Mouse (Mus musculus): Measurements from ENCODE around the gene Tprn. TPM values are rescaled to one million over a fixed set of nuclear protein-coding genes. Genes with fewer than 3 reads are reported as not detected.
A peak's percentile ranks its signal among the peaks of the same experiment; 100 is the strongest.
"Not testable (repeated sequence)": the region's sequence is repeated elsewhere in the genome, so short reads cannot be mapped to it uniquely, and the experiment has no call there.

The Tprn gene
- polyA plus RNA-seq, 2 experiments from 2014 or later = 1.8 to 3.8 TPM

DNA sequence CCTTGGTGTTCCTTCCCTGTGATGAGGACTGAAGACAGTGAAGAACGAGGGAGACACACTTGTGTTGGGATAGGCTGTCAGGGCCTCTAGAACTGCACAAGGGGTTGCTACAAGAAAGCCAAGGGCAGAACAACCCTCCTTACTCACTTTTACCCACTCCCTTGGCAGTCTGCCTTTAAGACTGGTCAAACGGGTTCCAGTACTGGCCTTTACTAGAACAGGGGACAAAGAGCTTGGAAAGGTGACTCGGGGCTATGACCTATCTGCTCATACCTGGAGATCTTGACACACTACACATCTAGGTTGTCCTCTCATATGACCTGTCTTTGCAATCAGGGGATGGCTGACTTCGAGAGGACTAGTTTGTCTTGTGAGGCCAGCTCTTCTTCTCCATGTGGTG is 24.9 kb upstream of the Tprn start:
- ATAC-seq = no peak

DNA sequence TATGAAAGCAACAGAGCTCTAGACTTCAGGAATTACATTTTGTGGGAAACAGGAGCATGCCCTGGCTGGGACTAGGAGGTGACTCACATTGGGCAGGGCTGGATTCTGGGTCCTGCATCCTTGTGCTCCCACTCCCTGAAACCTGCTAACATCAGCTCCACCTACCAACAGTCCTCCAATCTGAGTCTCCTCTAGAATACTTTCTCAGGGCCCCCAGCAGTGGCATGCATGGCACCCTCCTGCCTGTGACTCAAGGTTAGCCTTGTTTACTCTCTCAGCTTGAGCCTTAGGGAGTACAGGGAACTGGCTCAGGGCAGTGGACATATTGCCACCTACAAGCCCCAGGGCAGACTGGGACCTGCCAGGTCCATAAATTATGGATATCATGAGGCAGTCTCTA is 24.3 kb upstream of the Tprn start:
- no peak for ATAC-seq

DNA sequence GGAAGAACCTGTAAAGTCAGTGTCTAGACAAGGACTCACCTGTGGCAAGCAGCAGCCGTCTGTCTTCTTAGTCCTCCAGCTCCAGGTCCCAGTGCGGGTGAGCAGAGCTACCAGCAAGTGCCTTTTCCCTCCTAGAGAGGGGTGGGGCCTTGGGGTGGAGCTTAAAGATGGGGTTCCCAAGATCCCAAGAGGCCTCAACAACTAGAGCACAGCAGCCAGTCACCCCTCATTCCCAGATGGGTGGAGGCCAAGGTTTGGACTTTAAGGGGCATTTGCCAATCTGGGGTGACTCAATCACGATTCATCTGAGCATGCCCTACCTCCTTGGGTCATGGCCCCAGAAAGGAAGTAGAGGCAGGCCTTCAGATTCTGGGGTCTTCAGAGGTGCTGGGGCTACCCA is 22.7 kb upstream of the Tprn start:
- no peak for ATAC-seq

DNA sequence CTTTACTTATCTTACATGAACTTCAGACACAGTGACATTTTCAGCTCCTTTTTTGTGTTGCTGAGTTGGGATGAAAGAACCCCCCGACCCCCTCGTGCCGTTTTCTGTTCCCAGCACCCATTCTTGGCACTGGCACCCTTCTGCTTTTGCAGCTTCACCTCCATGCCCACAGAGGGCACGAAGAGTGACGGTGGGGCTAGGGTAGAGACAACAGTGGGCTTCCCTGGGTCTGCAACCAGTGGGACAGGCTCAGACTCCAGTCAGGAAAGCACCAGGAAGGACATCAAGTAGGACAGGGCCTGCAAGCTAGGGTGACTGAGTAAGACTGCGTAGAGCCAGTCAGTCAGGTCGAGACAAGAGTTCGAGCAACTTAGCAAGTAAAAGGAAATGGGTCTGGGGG is 22.1 kb upstream of the Tprn start:
- ATAC-seq = no peak

DNA sequence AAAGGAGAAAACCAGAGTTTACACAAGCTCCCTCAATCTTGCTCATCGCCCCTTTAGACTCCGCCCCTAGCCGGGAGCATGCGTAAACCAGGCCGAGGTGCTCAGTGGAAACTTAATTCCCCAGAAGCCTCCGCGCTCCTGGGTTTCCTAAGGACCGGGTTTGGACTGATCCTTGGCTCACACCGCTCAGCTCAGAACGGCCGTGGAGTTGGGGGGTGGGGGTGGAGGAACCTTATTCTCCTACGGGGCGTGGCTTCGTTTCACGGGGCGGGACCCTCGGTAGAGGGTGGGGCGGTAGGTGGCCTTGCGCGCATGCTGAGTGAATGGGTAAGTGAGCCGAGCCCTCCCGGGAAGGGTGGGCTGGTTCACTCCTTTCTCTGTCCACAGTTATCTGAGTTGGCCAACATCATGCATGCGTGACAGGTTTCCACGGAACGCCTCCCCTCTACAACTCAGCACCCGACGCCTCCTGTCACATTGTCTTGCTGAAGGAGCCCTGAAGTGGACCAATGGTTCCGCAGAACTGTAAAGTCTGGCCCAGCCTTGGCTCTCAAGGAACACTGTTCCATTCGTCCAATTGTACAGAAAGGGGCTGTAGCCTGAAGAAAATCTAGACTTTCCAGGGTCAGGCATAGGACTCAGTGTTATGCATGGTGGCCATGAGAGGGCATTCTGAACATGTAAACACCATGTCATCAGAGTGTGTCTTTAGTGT is 21.5 kb upstream of the Tprn start:
- ATAC-seq = peak; percentile 66

DNA sequence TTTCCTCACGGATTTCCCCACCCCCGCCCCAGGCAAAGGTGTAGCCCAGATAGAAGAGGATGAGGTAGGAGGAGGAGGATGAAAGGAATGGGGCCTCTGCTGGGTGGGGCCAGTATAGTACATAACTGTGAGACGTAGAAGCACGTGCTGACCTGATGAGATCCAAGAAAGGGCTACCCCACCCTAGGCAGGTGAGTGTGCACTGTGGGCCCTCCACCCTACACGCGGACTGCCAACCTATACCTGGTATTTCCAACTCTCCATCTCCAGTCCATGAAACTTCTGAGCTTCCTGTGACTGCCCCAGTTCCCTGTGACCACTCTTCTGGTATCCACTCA is 21.0 kb upstream of the Tprn start:
- ATAC-seq = peak; percentile 37

DNA sequence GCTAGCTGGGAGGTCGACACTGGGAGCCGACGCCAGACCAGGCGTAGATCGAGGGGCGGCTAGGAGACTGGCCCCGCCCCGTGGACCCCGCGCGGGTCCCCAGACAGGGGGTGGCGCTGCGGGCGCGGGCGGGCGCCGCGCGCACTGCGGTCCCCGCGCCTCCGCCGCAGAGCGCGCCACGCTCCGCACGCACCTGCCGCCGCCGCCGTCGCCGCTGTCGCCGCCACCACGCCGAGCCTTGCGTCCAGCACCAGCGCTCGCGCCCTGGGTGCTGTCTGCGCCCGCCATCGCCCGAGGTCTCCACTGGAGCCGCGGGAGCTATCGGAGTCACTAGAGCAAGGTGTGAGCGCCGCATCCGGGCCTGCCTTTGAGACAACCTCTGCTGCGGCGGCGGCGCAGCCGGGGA is 20.3 kb upstream of the Tprn start, which contains the start of the genes Rnf208 and Cysrt1:
TSS of gene Rnf208 (plus strand) at position 155 of the 406 bp plus-strand sequence.
TSS of gene Cysrt1 (minus strand) at position 352 of the 406 bp plus-strand sequence.
- ATAC-seq = peak; percentile 70

DNA sequence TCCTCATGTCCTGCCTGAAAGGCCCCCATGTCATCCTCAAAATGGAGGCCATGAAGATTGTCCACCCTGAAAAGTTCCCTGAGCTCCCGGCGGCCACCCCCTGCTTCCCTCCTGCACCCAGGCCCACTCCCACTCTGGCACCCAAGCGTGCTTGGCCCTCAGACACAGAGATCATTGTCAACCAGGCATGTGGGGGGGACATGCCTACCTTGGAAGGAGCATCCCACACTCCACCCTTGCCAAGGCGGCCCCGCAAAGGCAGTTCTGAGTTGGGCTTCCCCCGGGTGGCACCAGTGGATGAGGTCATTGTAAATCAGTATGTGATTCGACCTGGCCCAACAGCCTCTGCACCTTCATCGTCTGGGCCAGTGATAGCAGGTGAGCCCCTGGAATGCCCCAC is 19.1 kb upstream of the Tprn start:
- no peak for ATAC-seq

DNA sequence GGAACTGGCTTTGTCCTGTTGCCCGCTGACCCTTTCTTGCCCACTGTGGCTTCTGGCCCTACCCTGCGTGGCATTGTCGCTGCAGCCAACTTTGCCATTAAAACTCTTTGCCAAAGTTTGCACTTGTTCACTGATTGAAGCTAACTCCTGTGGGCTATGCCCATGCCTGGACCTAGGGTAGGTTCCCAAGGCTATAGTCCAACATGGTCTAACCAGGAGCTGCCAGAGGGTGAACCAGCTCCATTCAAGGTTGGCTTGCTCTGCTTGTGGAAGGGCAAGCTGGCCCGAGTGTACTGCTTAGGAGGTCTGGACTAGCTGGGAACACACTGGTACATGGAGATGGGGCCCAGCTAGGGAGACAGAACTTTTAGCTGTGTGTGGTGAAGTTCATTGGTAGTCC is 18.3 kb upstream of the Tprn start:
- no peak for ATAC-seq

DNA sequence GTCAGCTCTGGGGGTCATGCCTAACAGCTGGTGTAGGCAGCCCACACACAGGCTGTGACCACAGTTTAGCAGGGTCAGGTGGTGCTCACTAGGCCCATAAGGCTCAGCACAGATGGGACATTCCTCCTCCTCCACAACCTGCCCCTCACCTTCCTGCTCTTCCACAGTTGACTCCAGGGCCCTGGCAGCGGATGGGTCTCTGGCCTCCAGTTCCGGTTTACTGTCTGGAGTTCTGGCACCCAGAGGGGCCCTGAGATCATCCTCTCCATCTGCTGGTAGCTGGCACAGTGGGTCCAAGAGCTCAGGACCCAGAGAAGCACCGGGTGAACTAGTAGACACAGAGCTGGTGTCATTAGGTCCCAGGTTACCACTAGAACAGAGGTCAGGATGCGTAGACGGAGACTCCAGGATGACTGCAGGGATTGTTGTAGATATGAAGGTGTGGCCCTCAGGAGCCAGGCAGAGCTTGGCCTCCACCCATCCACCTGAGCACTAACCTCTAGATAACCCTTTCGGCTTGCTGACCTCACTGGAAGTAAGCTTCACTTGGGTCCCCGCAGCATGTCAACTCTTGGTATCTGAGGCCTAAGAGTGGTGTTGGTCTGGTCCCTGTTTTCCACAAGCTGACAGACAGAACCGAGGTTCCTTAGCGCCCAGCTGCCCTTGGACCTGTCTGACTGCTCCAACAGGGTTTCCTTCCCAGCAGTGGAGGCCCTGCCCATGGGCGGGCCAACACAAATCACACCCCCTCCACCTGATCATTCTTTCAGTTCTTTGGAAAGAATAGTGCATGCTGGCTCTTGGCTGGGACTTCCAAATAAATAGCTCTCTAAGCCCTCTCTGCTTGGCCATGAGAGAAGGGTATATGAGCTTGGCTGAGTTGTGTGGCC is 16.0 kb upstream of the Tprn start, which contains the start of gene AL732309.1:
TSS of gene AL732309.1 (minus strand) at position 681 of the 890 bp plus-strand sequence.
- no peak for ATAC-seq

DNA sequence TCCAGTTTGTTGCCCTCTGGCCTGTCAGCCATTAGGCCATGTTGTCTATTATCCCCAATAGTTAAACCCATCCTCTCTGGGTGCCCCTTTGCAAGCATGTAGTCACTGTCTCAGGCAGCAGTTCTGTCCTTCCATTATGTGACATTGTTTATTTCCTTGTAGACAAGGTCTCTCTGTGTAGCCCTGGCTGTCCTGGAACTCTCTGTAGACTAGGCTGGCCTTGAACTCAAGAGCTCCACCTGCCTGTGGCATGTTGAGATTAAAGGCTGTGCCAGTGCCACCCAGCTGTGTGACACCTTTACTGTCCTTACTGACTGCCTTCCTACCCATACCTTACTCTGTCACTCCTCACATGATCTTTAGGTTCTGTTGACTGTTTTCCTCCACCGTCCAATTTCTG is 10.1 kb upstream of the Tprn start:
- ATAC-seq = no peak

DNA sequence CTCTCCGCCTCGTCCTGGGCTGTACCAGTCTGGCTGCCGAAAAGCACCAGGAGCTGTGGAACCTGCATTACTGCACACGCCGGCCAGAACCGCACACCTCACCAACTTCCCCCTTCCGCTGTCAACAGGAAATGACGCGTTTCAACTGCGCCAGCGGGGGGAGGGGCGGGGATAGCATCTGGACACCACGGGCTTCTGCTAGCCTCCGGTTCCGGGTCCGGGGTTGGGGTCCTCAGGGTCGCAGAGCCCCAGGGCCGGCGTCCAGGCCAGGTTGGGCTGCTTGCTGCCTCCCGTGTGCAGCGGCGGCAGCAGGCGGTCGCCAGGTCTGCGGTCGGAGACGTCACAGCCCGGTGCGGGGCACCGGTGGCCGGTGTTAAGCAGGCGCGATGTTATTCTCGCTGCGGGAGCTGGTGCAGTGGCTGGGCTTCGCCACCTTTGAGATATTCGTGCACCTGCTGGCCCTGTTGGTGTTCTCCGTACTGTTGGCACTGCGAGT is 7.1 kb upstream of the Tprn start, which contains the start of gene Tmem203:
TSS of gene Tmem203 (plus strand) at position 156 of the 496 bp plus-strand sequence.
- peak; percentile 89 for ATAC-seq

DNA sequence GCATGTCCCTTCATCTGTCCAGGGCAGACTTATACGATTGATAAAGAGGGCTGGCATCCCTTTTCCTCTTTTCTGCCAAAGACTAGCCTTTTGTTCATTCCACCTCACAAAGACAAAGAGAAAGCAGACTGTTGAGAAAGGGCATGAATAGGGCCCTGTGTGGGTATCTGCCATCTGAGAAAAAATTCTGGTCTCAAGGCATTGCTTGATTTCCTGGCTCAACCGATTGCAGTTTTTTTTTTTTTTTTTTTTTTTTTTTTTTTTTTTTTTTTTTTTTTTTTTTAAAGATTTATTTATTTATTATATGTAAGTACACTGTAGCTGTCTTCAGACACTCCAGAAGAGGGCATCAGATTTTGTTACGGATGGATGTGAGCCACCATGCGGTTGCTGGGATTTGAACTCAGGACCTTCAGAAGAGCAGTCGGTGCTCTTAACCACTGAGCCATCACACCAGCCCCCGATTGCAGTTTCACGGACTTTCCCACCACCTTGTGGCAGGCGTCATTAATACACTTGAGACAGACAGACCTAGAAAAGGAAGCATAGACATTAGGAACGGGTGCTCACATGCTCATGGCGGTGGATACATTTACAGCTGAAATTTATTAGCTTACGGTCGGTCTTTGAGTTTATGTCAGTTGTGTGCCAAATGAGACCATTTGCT is 5.8 kb upstream of the Tprn start:
- not testable (repeated sequence) for ATAC-seq

DNA sequence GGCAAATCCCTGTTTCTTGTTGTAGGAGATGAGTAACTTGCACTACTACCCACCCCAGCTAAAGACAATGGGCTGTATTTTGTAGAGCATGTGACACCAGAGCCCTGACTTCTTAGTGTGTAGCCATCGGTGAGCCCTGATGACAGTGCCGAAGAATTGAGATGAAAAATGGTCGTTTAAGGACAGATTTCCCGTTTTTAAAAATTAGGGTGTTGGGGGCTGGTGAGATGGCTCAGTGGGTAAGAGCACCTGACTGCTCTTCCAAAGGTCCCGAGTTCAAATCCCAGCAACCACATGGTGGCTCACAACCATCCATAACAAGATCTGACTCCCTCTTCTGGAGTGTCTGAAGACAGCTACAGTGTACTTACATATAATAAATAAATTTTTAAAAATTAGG is 5.2 kb upstream of the Tprn start:
- ATAC-seq = not testable (repeated sequence)

DNA sequence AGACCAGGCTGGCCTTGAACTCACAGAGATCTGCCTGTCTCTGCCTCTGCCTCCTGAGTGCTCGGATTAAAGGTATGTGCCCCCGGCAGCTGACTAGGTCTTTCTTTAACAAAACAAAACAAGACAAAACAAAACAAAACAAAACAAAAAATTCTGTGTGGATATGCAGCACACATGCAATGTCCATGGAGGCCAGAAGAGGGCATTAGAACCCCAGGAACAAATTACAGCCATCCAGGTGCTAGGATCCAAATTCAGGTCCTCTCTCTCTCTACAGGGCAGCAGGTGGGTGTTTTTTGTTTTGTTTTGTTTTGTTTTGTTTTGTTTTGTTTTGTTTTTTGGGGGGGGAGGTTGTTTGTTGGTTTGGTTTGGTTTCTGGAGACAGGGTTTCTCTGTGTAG is 3.5 kb upstream of the Tprn start:
- no peak for ATAC-seq

DNA sequence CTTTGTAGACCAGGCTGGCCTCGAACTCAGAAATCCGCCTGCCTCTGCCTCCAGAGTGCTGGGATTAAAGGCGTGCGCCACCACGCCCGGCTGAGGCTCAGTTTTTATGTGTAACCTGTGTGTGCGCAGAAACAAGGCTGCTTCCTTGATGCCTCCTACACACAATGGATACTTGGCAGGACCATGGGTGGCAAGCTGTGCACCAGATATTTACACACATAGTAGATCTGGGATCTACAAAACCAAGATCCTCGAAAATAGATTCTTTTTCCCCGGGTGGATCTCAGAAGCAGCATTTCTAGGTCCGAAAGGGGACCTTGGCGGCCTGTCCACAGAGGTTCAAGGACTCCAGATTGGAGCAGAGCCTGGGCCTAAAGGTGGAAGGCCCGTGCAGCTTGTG is 548 bp upstream of the Tprn start:
- ATAC-seq = peak; percentile 28

DNA sequence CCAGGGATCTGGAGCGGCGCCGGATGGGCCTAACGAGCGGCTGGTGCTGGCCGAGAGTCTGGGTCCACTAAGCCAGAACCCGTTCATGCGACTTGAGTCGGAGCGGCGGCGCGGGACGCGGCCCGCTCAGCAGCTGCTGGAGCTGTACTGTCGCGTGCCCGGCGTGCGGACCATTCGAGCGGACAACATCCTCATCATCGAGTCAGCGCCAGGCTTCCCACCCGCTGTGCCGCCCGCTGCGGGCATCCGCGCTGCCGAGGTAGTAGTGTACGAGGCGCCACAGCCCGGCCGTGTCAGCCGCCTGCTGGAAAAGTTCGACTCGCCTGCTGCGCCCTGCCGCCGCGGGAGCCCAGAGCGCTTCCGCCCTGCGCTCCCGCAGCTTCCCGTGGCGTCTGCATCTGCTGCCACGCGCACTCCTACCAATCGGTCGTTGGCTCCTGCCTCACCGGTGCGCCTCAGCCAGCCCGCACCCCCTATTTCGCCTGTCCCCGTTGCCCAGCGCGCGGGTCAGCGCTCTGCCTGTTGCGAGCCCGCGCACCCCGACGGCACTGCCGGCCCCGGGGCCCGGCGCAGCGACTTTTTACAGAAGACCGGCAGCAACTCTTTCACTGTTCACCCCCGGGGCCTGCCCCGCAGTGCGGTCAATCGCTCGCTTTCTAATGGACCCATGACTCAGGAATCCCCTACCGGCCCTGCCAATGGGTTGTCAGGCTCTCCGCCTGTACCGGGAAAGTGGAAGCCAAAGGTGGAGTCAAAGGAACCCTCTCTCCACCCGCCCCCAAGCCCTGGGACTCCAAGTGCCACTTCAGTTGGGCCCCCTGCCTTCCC is 591 bp downstream of the Tprn start:
- peak; percentile 46 for ATAC-seq

DNA sequence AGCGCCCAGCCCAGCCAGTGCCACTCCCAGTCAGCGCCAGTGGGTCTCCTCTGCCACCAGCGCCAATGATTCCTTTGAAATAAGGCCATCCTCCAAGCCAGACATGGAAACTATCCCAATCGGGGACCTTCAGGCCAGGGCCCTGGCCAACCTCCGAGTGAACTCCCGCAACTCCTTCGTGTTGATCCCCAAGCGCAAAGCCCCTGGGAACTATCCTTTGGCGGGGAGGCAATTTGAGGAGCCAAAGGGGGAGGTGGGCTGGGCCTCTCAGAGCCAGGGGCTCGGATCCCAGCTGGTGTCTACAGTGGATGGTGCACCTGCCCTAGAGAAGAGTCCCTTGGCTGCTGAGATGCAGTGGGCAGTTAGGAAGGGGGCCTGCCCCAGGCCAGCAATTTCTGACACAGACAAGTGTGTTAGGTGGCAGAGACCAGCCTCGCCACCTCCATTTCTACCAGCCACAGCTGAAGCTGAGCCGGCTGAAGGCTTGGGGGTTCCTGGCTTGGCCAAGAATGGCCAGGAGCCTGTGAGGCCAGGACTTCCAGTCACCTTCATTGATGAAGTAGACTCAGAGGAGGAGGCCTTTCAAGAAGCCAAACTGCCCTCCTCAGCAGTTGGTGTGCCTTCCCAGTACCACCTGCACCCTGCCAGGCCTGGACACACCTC is 1.3 kb downstream of the Tprn start:
- no peak for ATAC-seq

DNA sequence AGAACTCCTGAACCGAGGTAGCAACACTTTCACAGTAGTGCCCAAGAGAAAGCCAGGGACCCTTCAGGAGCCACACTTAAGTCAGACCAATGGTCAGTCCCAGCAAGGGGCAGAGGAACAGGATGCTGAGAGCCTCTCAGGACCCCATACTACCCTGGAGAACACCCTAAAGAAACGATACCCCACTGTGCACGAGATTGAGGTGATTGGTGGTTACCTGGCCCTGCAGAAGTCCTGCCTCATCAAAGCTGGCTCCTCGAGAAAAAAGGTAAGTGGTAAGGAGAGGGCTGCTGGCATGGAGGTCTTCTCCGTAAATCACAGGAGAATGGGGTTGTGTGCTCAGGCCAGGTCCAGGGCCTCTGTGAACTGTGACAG is 1.9 kb downstream of the Tprn start:
- no peak for ATAC-seq

DNA sequence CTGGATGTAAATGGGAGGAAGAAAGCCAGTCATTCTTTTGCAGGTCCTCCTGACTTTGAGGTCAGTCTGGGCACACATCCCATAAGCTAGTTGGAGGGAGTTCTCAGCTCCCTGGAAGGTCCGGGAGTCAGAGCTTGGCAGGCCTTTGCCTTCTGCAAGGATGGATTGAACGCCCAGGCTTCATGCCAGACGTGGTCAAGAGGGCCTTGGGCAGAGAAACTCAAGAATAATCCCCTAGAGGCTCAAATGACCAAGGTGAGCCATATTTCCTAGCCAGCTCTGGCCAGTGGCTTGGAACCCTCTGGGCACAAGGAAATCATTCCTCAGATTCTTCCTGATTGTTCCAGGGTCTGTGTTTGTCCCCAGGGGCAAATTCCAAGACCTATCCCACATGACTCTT is 2.4 kb downstream of the Tprn start:
- no peak for ATAC-seq

DNA sequence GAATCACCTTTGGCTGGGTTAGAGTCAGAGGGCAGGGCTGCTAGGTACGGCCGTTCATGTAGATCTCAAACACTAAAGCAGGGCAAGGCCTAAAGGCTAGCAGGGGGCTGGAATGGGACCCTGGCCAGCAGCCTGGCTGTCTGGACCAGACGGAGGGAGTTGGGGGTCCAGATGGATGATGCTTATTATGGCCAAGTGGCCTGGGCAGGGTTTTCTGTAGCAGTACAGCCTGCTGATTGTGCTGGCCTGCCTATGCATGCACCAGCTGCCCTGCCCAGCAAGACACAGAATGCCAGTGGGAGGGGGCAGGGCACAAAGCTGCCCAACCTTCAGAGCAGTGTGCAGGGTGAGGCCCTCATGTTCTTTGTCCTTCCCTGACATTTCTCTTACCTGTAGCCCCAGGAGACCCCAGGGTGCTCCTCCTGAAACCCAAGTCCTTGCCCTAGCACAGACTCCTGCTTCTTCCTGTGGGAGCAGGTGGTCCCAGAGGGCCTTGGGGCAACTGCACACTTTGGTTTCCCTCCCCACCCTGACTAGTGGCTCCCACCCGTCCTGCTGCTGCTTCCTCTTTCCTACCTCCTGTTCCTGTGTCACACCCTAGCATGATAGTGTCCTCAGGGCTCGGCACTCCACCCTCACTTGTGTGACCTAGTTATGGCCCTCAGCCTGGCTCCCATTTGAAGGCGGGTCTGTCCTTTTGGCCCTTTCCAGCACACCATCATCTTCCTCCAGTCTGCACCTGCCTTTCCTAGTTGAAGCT is 3.7 kb downstream of the Tprn start:
- ATAC-seq = no peak

All from CD4-positive, CD25-positive, alpha-beta regulatory T cell, adult 4 months (primary cell).